ENCODE assay signal across 26 mouse cellular contexts in the genomic region with DNA sequence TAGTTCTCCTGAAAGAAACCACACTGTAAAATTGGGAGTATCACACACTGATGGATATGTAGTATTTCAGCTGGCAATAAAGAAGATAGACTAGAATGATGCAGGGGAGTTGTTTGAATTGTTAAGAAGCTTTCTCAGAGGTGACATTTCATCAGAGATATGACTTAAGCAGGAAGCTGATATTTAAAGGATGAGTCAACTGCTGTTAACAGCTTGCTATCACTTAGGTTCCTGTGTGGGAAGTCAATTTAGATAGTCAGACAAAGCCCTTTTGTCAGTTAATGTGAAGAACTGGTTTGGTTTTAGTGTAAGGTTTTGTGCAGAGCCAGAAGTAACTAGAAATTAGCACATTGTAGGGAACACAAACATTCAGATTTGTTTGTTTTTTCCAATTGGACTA.
DNase-seq lines count a peak whose midpoint lies in the region; ATAC-seq and TF ChIP-seq lines count a peak whose summit lies in the region.
"Had no signal": no experiment of that assay in that cellular context is flagged by ENCODE, and none has a peak within 500 bp of the region (broad histone marks: within the 10 kb centered on the region; RNA-seq: fewer than 3 reads in every experiment).

No protein-coding gene starts in this region.

- H3K36me3 ChIP-seq in intestine, embryonic 16.5 days (ENCODE audit: control insufficient read depth, insufficient read depth, low read length), result no peaks in the 10 kb centered on the region
- no peaks in the 10 kb centered on the region for H3K36me3 ChIP-seq in intestine, embryonic 15.5 days
- H3K36me3 ChIP-seq in liver, embryonic 14.5 days (replicated peaks; ENCODE audit: control insufficient read depth, insufficient read depth, low read depth), result no peaks in the 10 kb centered on the region
- H3K36me3 ChIP-seq in hindbrain, embryonic 16.5 days (ENCODE audit: control insufficient read depth, insufficient read depth, low read length), result no peaks in the 10 kb centered on the region
- H3K36me3 ChIP-seq: forebrain, embryonic 10.5 days; heart, embryonic 13.5 days; hindbrain, embryonic 12.5 days; limb, embryonic 10.5 days; neural tube, embryonic 13.5 days; stomach, embryonic 15.5 days had no signal

- DNase-seq in brain, adult 2 months (ENCODE audit: low read depth, low spot score), result peak; percentile 15
- no peak for DNase-seq in liver, embryonic 14.5 days (ENCODE audit: low read depth in 3 of 3, low spot score in 3 of 3)
- no peak for DNase-seq in adrenal gland, postnatal 36 days
- DNase-seq in cerebellum, adult 11 months, result no peak
- DNase-seq: adrenal gland, postnatal 14 days; cerebellum, adult 11-12 months; cerebellum, postnatal 10 days; gastrocnemius, postnatal 14 days; heart, adult 18-20 months; kidney, adult 8-10 months; kidney, postnatal 14 days; midbrain, embryonic 14.5 days; thymus, postnatal 25 days had no signal

- TF ChIP-seq CTCF in liver, embryonic 14.5 days (IDR thresholded peaks at IDR 0.05; ENCODE audit: low read depth), result no peak

- H3K27ac ChIP-seq in intestine, embryonic 16.5 days (ENCODE audit: low read length), result no peak overlapping the region
- no peak overlapping the region for H3K27ac ChIP-seq in intestine, embryonic 15.5 days
- no peak overlapping the region for H3K27ac ChIP-seq in liver, embryonic 14.5 days
- no peak overlapping the region for H3K27ac ChIP-seq in hindbrain, embryonic 16.5 days (ENCODE audit: low read depth, low read length)
- H3K27ac ChIP-seq: forebrain, embryonic 10.5 days; heart, embryonic 13.5 days; hindbrain, embryonic 12.5 days; layer of hippocampus, adult 2 months; limb, embryonic 10.5 days; neural tube, embryonic 13.5 days; stomach, embryonic 15.5 days had no signal

- H3K4me1 ChIP-seq in intestine, embryonic 16.5 days (ENCODE audit: control insufficient read depth, insufficient read depth, low read length), result no peaks in the 10 kb centered on the region
- H3K4me1 ChIP-seq in intestine, embryonic 15.5 days (replicated peaks), result no peaks in the 10 kb centered on the region
- H3K4me1 ChIP-seq in liver, embryonic 14.5 days (replicated peaks; ENCODE audit: control insufficient read depth in 2 of 2, insufficient read depth in 2 of 2, low read length in 1 of 2), result peaks cover 0 to 9% of the 10 kb centered on the region in 2 experiments; a peak in 1 of 4 replicates
- H3K4me1 ChIP-seq in hindbrain, embryonic 16.5 days (ENCODE audit: control insufficient read depth, insufficient read depth, low read depth, low read length), result no peaks in the 10 kb centered on the region
- H3K4me1 ChIP-seq: forebrain, embryonic 10.5 days; heart, embryonic 13.5 days; hindbrain, embryonic 12.5 days; limb, embryonic 10.5 days; neural tube, embryonic 13.5 days; stomach, embryonic 15.5 days had no signal

- H3K27me3 ChIP-seq in intestine, embryonic 16.5 days (replicated peaks; ENCODE audit: control insufficient read depth, insufficient read depth, low read length), result no peaks in the 10 kb centered on the region
- no peaks in the 10 kb centered on the region for H3K27me3 ChIP-seq in intestine, embryonic 15.5 days (replicated peaks)
- no peaks in the 10 kb centered on the region for H3K27me3 ChIP-seq in liver, embryonic 14.5 days (ENCODE audit: control insufficient read depth, insufficient read depth, low read length)
- H3K27me3 ChIP-seq in hindbrain, embryonic 16.5 days (replicated peaks; ENCODE audit: control insufficient read depth, insufficient read depth, low read length), result no peaks in the 10 kb centered on the region
- H3K27me3 ChIP-seq: heart, embryonic 13.5 days; stomach, embryonic 15.5 days had no signal

- peak; percentile 16; the same call in 1 of the 2 replicates for ATAC-seq in intestine, embryonic 16.5 days
- ATAC-seq in intestine, embryonic 15.5 days, result no peak
- peak; percentile 55; the same call in 1 of the 2 replicates for ATAC-seq in liver, embryonic 14.5 days (ENCODE audit: insufficient read depth)
- no peak for ATAC-seq in hindbrain, embryonic 16.5 days
- ATAC-seq: forebrain, embryonic 16.5 days; inflammation-experienced regulatory T-cells, adult 6 months; lung, postnatal 0 days had no signal

- H3K9me3 ChIP-seq in intestine, embryonic 16.5 days (ENCODE audit: control insufficient read depth, low read length), result no peaks in the 10 kb centered on the region
- no peaks in the 10 kb centered on the region for H3K9me3 ChIP-seq in intestine, embryonic 15.5 days
- H3K9me3 ChIP-seq in liver, embryonic 14.5 days (ENCODE audit: control insufficient read depth, low read length), result no peaks in the 10 kb centered on the region
- no peaks in the 10 kb centered on the region for H3K9me3 ChIP-seq in hindbrain, embryonic 16.5 days (ENCODE audit: control insufficient read depth, low read length)
- H3K9me3 ChIP-seq: forebrain, embryonic 10.5 days; heart, embryonic 13.5 days; hindbrain, embryonic 12.5 days; limb, embryonic 10.5 days; neural tube, embryonic 13.5 days; stomach, embryonic 15.5 days had no signal

- peak; percentile 79 for TF ChIP-seq EP300 in liver, embryonic 14.5 days (IDR thresholded peaks at IDR 0.05; ENCODE audit: low read depth)

- no peak overlapping the region for H3K4me2 ChIP-seq in intestine, embryonic 16.5 days (ENCODE audit: low read depth, low read length)
- no peak overlapping the region for H3K4me2 ChIP-seq in intestine, embryonic 15.5 days (replicated peaks)
- H3K4me2 ChIP-seq in liver, embryonic 14.5 days (ENCODE audit: low read depth), result no peak overlapping the region
- no peak overlapping the region for H3K4me2 ChIP-seq in hindbrain, embryonic 16.5 days (ENCODE audit: low read length)
- H3K4me2 ChIP-seq: heart, embryonic 13.5 days; hindbrain, embryonic 12.5 days; neural tube, embryonic 13.5 days; stomach, embryonic 15.5 days had no signal

- H3K4me3 ChIP-seq in intestine, embryonic 16.5 days (ENCODE audit: low read length), result no peak overlapping the region
- no peak overlapping the region for H3K4me3 ChIP-seq in intestine, embryonic 15.5 days (replicated peaks)
- H3K4me3 ChIP-seq in liver, embryonic 14.5 days (ENCODE audit: insufficient read depth in 1 of 2, low read depth in 2 of 2, low read length in 2 of 2), result no peak overlapping the region
- H3K4me3 ChIP-seq in hindbrain, embryonic 16.5 days (ENCODE audit: low read length), result no peak overlapping the region
- H3K4me3 ChIP-seq: forebrain, embryonic 10.5 days; heart, embryonic 13.5 days; hindbrain, embryonic 12.5 days; layer of hippocampus, adult 2 months; limb, embryonic 10.5 days; neural tube, embryonic 13.5 days; stomach, embryonic 15.5 days had no signal

- H3K9ac ChIP-seq in intestine, embryonic 16.5 days (ENCODE audit: low read depth, low read length), result no peak overlapping the region
- H3K9ac ChIP-seq in intestine, embryonic 15.5 days, result no peak overlapping the region
- H3K9ac ChIP-seq in liver, embryonic 14.5 days (replicated peaks), result no peak overlapping the region
- H3K9ac ChIP-seq in hindbrain, embryonic 16.5 days (ENCODE audit: low read depth, low read length), result no peak overlapping the region
- H3K9ac ChIP-seq: heart, embryonic 13.5 days; hindbrain, embryonic 12.5 days; neural tube, embryonic 13.5 days; stomach, embryonic 15.5 days had no signal

Comparison
In these comparisons a context has a peak if more than half of its experiments do, and no peak if none do; other contexts are left out.
1. ATAC-seq: peak in intestine, embryonic 16.5 days (single experiment) and liver, embryonic 14.5 days (single experiment); none in intestine, embryonic 15.5 days (single experiment) and hindbrain, embryonic 16.5 days (single experiment).